Mouse (Mus musculus): ENCODE results near the gene Zfp93. TPM values are rescaled to one million over a fixed set of nuclear protein-coding genes. Genes with fewer than 3 reads are reported as not detected.

The Zfp93 gene
- polyA plus RNA-seq, 2 experiments = 6.2 to 8.2 TPM

- 0 out of 2 replicates have a peak overlapping the region, but pooled peaks have one; percentile 39 for H3K27ac ChIP-seq (replicated peaks; ENCODE audit: low read depth, low read length)
- H3K9me3 ChIP-seq (ENCODE audit: control insufficient read depth, low read length) = no peaks in the 10 kb centered on the region
- ATAC-seq (ENCODE audit: low FRiP score, low read depth) = peak; percentile 53
Measured at GRCm38 (mm10) chr7:24315726-24316566, 45.7 kb downstream of the Zfp93 start.

DNA sequence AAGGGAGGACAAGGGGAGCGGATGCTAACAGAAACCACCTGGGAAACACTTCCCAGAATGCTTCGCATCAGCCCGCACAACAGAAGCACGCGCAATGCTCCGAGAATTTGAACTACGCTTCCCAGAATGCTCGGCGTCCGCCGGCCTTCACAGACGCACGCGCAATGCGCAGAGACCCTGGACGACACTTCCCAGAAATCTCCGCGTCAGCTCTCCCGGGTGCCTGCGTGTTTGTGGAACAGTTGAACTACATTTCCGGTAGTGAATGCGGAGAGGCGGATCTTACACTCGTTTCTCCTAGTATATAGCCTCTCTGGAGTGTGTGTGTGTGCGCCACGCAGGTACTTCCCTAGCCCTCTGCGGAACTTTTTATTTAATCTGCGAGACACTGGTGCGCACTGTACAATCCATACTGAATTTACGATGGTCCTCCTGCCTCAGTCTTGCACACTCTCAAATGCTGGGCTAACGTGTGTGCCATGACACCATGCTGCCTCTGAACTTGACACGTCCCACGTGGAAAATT is 46.4 kb downstream of the Zfp93 start, which contains the start of gene Zfp94:
Zfp94 (minus strand) TSS at position 100 of the 526 bp plus-strand sequence.
- peak within 1 kb of the TSS; percentile 53 for H3K9ac ChIP-seq (ENCODE audit: low read depth, low read length, severe bottlenecking)
- peak within 1 kb of the TSS; percentile 75 for H3K27ac ChIP-seq (replicated peaks; ENCODE audit: low read depth, low read length)
- H3K27me3 ChIP-seq (ENCODE audit: control insufficient read depth, insufficient read depth, low read length) = no peaks in the 10 kb centered on the region
- DNase-seq (ENCODE audit: low spot score) (peak; percentile 95), ATAC-seq (ENCODE audit: low FRiP score, low read depth) (peak; percentile 97)
- peak within 1 kb of the TSS; percentile 61 for H3K4me2 ChIP-seq (replicated peaks; ENCODE audit: low read depth, low read length, severe bottlenecking)
- peak; percentile 25; the same call in 1 of the 2 replicates for TF ChIP-seq POLR2A (IDR thresholded peaks at IDR 0.05; ENCODE audit: borderline replicate concordance, extremely low read depth, insufficient read depth, insufficient read length)
- WGBS = under 1% methylated on average over 33 of the region's 33 CpGs
- no peaks in the 10 kb centered on the region for H3K9me3 ChIP-seq (ENCODE audit: control insufficient read depth, low read length)
- peaks cover 5% of the 10 kb centered on the region for H3K36me3 ChIP-seq (ENCODE audit: control insufficient read depth, insufficient read depth, low read length)
- peaks cover 6% of the 10 kb centered on the region for H3K4me1 ChIP-seq (ENCODE audit: control insufficient read depth, insufficient read depth, low read length)
- H3K4me3 ChIP-seq (replicated peaks; ENCODE audit: low read length) = peak within 1 kb of the TSS; percentile 48

More at GRCm38 (mm10) chr7:24315726-24316566, 45.7 kb downstream of the Zfp93 start:
- no peaks in the 10 kb centered on the region for H3K27me3 ChIP-seq (ENCODE audit: control insufficient read depth, insufficient read depth, low read length)
- H3K4me2 ChIP-seq (replicated peaks; ENCODE audit: low read depth, low read length, severe bottlenecking) = peak overlapping the region; percentile 61
- no peak for DNase-seq (ENCODE audit: low spot score)
- peaks cover 10% of the 10 kb centered on the region for H3K36me3 ChIP-seq (ENCODE audit: control insufficient read depth, insufficient read depth, low read length)
- peaks cover 6% of the 10 kb centered on the region for H3K4me1 ChIP-seq (ENCODE audit: control insufficient read depth, insufficient read depth, low read length)
- peak overlapping the region; percentile 48 for H3K4me3 ChIP-seq (replicated peaks; ENCODE audit: low read length)
- H3K9ac ChIP-seq (ENCODE audit: low read depth, low read length, severe bottlenecking) = peak overlapping the region; percentile 53
- TF ChIP-seq POLR2A (IDR thresholded peaks at IDR 0.05; ENCODE audit: borderline replicate concordance, extremely low read depth, insufficient read depth, insufficient read length) = no peak
- 27% methylated on average over 29 of the region's 29 CpGs for WGBS

GRCm38 (mm10) chr7:24318942-24319341 is 48.7 kb downstream of the Zfp93 start:
- no peaks in the 10 kb centered on the region for H3K27me3 ChIP-seq (ENCODE audit: control insufficient read depth, insufficient read depth, low read length)
- H3K9me3 ChIP-seq (ENCODE audit: control insufficient read depth, low read length) = peaks cover 3% of the 10 kb centered on the region
- no peaks in the 10 kb centered on the region for H3K36me3 ChIP-seq (ENCODE audit: control insufficient read depth, insufficient read depth, low read length)
- no peak overlapping the region for H3K4me2 ChIP-seq (replicated peaks; ENCODE audit: low read depth, low read length, severe bottlenecking)
- no peak overlapping the region for H3K9ac ChIP-seq (ENCODE audit: low read depth, low read length, severe bottlenecking)
- TF ChIP-seq POLR2A (IDR thresholded peaks at IDR 0.05; ENCODE audit: borderline replicate concordance, extremely low read depth, insufficient read depth, insufficient read length) = no peak
- H3K27ac ChIP-seq (replicated peaks; ENCODE audit: low read depth, low read length) = no peak overlapping the region
- ATAC-seq (ENCODE audit: low FRiP score, low read depth) (no peak), DNase-seq (ENCODE audit: low spot score) (no peak)
- H3K4me1 ChIP-seq (ENCODE audit: control insufficient read depth, insufficient read depth, low read length) = peaks cover 6% of the 10 kb centered on the region
- H3K4me3 ChIP-seq (replicated peaks; ENCODE audit: low read length) = no peak overlapping the region
- WGBS = 60% methylated on average over 6 of the region's 6 CpGs

DNA sequence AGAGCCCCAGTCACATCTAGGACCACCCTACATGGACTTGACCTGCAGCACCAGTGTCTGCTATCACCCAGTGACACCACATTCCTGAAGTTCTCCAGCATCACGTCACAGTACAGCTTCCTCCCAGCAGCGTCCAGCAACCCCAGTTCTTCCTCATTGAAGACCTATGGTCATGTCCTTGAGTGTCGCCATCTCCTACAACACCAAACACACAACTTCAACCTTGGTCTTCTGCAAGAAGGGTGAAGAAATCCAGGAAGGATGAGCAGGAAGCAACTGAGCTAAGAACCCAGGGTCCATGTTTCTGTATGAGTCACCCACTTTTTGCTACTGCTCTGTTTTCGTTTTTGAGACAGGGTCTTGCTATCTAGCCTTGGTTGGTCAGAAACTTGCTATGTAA is 52.4 kb downstream of the Zfp93 start:
- Histone ChIP-seq H3K27me3 (ENCODE audit: control insufficient read depth, insufficient read depth, low read length) (no peaks in the 10 kb centered on the region), H3K9me3 (ENCODE audit: control insufficient read depth, low read length) (peaks cover 10% of the 10 kb centered on the region), H3K4me2 (replicated peaks; ENCODE audit: low read depth, low read length, severe bottlenecking) (no peak overlapping the region), H3K4me1 (ENCODE audit: control insufficient read depth, insufficient read depth, low read length) (0 out of 2 replicates have a peak, but pooled peaks cover 6% of the 10 kb centered on the region), H3K36me3 (ENCODE audit: control insufficient read depth, insufficient read depth, low read length) (no peaks in the 10 kb centered on the region), H3K27ac (replicated peaks; ENCODE audit: low read depth, low read length) (no peak overlapping the region), H3K9ac (ENCODE audit: low read depth, low read length, severe bottlenecking) (no peak overlapping the region), H3K4me3 (replicated peaks; ENCODE audit: low read length) (no peak overlapping the region)
- TF ChIP-seq POLR2A (IDR thresholded peaks at IDR 0.05; ENCODE audit: borderline replicate concordance, extremely low read depth, insufficient read depth, insufficient read length) = no peak
- ATAC-seq (ENCODE audit: low FRiP score, low read depth) = no peak
- WGBS = 71% methylated on average over 4 of the region's 4 CpGs
- no peak for DNase-seq (ENCODE audit: low spot score)

DNA sequence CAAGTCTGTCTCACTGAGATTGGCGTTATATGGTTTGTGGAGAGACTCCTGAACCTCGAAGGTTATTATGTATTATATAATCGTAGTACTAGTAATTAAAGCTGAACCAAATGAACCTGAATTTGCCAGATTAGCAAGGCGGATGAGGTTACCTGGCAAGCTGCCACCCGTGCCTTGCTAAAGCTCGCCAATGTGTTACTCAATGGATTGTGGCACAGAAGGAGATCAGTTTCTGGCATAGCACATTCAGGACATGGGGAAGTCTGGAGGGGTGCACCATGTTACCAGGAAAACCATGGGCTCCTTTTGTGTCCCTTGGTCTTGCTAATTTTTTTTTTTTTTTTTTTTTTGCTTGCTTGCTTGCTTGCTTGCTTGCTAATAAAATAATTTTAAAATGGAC is 55.0 kb downstream of the Zfp93 start:
- TF ChIP-seq POLR2A (IDR thresholded peaks at IDR 0.05; ENCODE audit: borderline replicate concordance, extremely low read depth, insufficient read depth, insufficient read length) = no peak
- 77% methylated on average over 6 of the region's 6 CpGs for WGBS
- ATAC-seq (ENCODE audit: low FRiP score, low read depth) = no peak
- Histone ChIP-seq H3K4me1 (ENCODE audit: control insufficient read depth, insufficient read depth, low read length) (0 out of 2 replicates have a peak, but pooled peaks cover 6% of the 10 kb centered on the region), H3K36me3 (ENCODE audit: control insufficient read depth, insufficient read depth, low read length) (no peaks in the 10 kb centered on the region), H3K4me2 (replicated peaks; ENCODE audit: low read depth, low read length, severe bottlenecking) (peak overlapping the region; percentile 59; the same call in 1 of the 2 replicates), H3K9ac (ENCODE audit: low read depth, low read length, severe bottlenecking) (peak overlapping the region; percentile 55), H3K9me3 (ENCODE audit: control insufficient read depth, low read length) (peaks cover 10% of the 10 kb centered on the region), H3K27me3 (ENCODE audit: control insufficient read depth, insufficient read depth, low read length) (no peaks in the 10 kb centered on the region), H3K4me3 (replicated peaks; ENCODE audit: low read length) (peak overlapping the region; percentile 31; the same call in 1 of the 2 replicates), H3K27ac (replicated peaks; ENCODE audit: low read depth, low read length) (no peak overlapping the region)
- no peak for DNase-seq (ENCODE audit: low spot score)

All from limb, embryonic 14.5 days (tissue).